Mouse (Mus musculus) stomach, embryonic 14.5 days (tissue): ENCODE data around the gene Creb1. TPM values are rescaled to one million over a fixed set of nuclear protein-coding genes. Genes with fewer than 3 reads are reported as not detected.
A peak's percentile ranks its signal among the peaks of the same experiment; 100 is the strongest.

Source experiments
- ATAC-seq: fragments of 200-750 bp; cut with Nextera tagmentation; 2 replicates; pipeline ENCODE4 v1.8.0; 2017; ENCODE audit warnings: low read depth, moderate TSS enrichment; ENCODE audit not compliant: insufficient number of reproducible peaks, insufficient read depth, low FRiP score
- H3K27ac ChIP-seq: fragments of 300-500 bp; sonication (generic); 2 replicates; pipeline ENCODE4 v1.5.1; 2014; ENCODE audit warnings: mild to moderate bottlenecking, low read length, moderate library complexity, mixed read lengths
- H3K27me3 ChIP-seq: fragments of 300-500 bp; sonication (generic); 2 replicates; pipeline ENCODE4 v1.6.1; 2014; ENCODE audit warnings: low read length, control low read depth, mixed read lengths; ENCODE audit not compliant: control insufficient read depth, insufficient read depth
- H3K36me3 ChIP-seq: fragments of 300-500 bp; sonication (generic); 2 replicates; pipeline ENCODE4 v1.6.1; 2014; ENCODE audit warnings: mild to moderate bottlenecking, control low read depth, low read length, moderate library complexity, mixed read lengths; ENCODE audit not compliant: control insufficient read depth, insufficient read depth
- H3K4me1 ChIP-seq: fragments of 300-500 bp; sonication (generic); 2 replicates; pipeline ENCODE4 v1.6.1; 2014; ENCODE audit warnings: low read length, control low read depth, mixed read lengths; ENCODE audit not compliant: control insufficient read depth, insufficient read depth
- H3K4me2 ChIP-seq: fragments of 300-500 bp; sonication (generic); replicated peaks from 2 replicates; pipeline ENCODE4 v1.6.1; 2014; ENCODE audit warnings: low read depth, low read length, control low read depth
- H3K4me3 ChIP-seq: fragments of 300-500 bp; sonication (generic); 2 replicates; pipeline ENCODE4 v1.5.1; 2014; ENCODE audit warnings: low read depth, low read length, control low read depth
- H3K9ac ChIP-seq: fragments of 300-500 bp; sonication (generic); replicated peaks from 2 replicates; pipeline ENCODE4 v1.6.1; 2014; ENCODE audit warnings: low read depth, mild to moderate bottlenecking, control low read depth, low read length, moderate library complexity, mixed read lengths
- H3K9me3 ChIP-seq: fragments of 300-500 bp; sonication (generic); 2 replicates; pipeline ENCODE4 v1.6.1; 2016; ENCODE audit warnings: low read depth, low read length, control low read depth; ENCODE audit not compliant: control insufficient read depth
- WGBS: fragments of 180-500 bp; shearing (Covaris S2); extraction: QIAGEN DNeasy Blood & Tissue Kit; methylation state at CpG from one replicate; pipeline ENCODE4 v1.1.7; 2014; 5-methylcytosine and 5-hydroxymethylcytosine counted together
- polyA plus RNA-seq: library from polyadenylated mRNA; unstranded; fragments of >200 nt; fragmentation: Nextera tagmentation; extraction: Ambion mirVana; gene quantifications from 2 replicates; pipeline ENCODE4 v1.2.1, GENCODE M21; 2014

Creb1 gene
- polyA plus RNA-seq, 1 experiment from 2014 or later = 49.2 TPM

DNA sequence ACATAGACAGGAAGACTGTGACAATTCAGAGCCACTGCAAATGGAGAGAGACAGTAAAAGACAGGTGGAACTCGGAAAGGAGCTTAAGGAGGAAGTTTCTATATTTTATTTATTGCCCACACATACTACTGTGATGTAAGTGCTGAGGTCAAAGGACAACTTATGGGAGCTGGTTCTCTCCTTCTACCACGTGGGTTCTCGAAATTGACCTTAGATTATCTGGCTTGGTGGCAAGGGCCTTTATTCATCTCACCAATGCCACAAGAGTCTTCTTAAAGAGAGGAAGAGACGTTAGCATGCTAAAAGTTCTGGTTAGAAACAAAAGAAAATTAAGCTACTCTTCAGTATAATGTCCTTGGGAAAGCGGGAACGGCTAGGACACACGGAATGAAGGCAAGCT, 897 bp upstream of the Creb1 start:
- no peak for ATAC-seq
- Histone ChIP-seq H3K9me3 (no peaks in the 10 kb centered on the region), H3K36me3 (no peaks in the 10 kb centered on the region), H3K4me3 (peak overlapping the region; percentile 88), H3K27me3 (no peaks in the 10 kb centered on the region), H3K9ac (peak overlapping the region; percentile 100), H3K4me2 (peak overlapping the region; percentile 83), H3K27ac (no peak overlapping the region), H3K4me1 (peaks cover 3% of the 10 kb centered on the region)
- WGBS = 12% methylated on average over 7 of the region's 7 CpGs

DNA sequence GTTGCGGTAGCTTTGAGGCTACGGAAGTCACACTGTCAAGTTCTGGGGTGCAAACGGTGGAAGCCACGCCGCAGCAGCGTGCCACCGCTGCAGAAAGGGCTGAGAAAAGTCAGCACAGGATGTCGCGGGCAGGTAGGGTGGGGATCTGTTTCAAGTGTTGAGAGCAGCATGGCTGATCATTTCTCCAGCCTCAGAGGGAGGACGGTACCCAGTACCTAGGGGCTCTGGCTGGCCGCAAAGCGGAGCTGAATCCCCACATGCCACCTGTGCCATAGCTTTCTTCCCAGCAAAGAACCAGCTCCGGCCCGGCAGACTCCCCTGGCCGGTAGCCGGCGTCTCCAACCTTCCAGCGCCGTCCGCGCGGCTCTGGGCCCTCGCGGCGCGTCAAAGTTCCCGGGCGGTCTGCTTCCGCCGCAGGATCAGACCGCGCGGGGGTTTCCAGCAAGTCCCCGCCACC, 350 bp upstream of the Creb1 start:
- WGBS = under 1% methylated on average over 34 of the region's 34 CpGs
- H3K9me3 ChIP-seq = no peaks in the 10 kb centered on the region
- peak overlapping the region; percentile 100 for H3K9ac ChIP-seq
- peak overlapping the region; percentile 83 for H3K4me2 ChIP-seq
- ATAC-seq = peak; percentile 70
- peak overlapping the region; percentile 88 for H3K4me3 ChIP-seq
- H3K4me1 ChIP-seq = peaks cover 3% of the 10 kb centered on the region
- no peaks in the 10 kb centered on the region for H3K27me3 ChIP-seq
- H3K36me3 ChIP-seq = no peaks in the 10 kb centered on the region
- peak overlapping the region; percentile 99 for H3K27ac ChIP-seq

DNA sequence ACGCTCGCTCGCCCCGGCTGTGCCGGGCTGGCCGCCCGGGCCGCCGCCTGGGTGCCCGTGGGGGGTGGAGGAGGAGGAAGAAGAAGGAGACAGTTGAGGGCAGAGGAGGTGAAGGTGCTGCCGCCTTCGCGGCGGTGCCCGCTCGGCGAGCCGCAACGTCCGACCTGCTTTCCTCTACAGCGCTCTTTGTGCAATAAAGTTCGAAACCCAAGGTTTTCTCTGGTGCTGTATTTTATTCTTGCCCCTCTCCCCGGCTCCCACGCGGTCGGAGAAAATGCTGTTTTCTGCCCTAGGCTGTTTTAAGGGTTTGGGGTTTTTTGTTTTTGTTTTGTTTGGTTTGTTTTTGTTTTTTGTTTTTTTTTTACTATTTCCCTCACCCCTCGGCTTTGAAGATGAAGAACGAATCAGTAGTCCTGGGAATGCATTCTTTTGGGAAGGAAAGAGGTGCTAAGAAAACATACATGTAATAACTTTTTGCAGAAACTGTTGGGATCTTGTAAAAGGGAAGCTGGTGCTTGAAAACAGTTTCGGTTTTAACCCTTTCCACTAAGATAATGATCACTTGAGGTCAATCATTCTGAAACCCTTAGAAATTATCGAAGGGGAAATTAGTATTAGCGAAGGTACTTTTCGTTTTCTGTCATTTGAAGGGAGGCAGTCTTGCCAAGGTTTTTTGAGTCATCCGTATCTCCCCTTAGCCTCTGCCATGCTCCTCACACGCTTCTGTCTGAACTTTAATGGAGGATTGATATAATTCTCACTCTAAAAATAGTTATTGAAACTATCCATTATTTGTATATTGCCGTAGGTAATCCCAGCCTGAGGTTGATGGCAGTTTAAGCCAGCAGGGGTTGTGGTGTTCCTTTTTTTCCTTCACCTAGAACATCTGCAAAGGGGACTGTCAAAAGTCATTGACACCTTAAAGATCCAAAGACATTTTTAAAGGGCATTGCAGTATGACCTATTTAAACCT, 1.3 kb downstream of the Creb1 start:
- Histone ChIP-seq H3K4me1 (peaks cover 3% of the 10 kb centered on the region), H3K27ac (peak overlapping the region; percentile 99), H3K4me3 (peak overlapping the region; percentile 88), H3K9ac (peak overlapping the region; percentile 100), H3K27me3 (no peaks in the 10 kb centered on the region), H3K36me3 (no peaks in the 10 kb centered on the region), H3K9me3 (no peaks in the 10 kb centered on the region), H3K4me2 (peak overlapping the region; percentile 78)
- 1% methylated on average over 32 of the region's 35 CpGs for WGBS
- no peak for ATAC-seq

- peaks cover 3% of the 10 kb centered on the region; the same call in 1 of the 2 replicates for H3K36me3 ChIP-seq
- no peaks in the 10 kb centered on the region for H3K27me3 ChIP-seq
- no peak overlapping the region for H3K27ac ChIP-seq
- H3K4me1 ChIP-seq = no peaks in the 10 kb centered on the region; the same call in 1 of the 2 replicates
- H3K9me3 ChIP-seq = no peaks in the 10 kb centered on the region
- no peak overlapping the region for H3K4me2 ChIP-seq
- no peak overlapping the region for H3K4me3 ChIP-seq
- ATAC-seq = no peak
- WGBS = 92% methylated on average over 3 of the region's 3 CpGs
- no peak overlapping the region for H3K9ac ChIP-seq
Observed at GRCm38 (mm10) chr1:64538837-64539367, 6.5 kb downstream of the Creb1 start.

DNA sequence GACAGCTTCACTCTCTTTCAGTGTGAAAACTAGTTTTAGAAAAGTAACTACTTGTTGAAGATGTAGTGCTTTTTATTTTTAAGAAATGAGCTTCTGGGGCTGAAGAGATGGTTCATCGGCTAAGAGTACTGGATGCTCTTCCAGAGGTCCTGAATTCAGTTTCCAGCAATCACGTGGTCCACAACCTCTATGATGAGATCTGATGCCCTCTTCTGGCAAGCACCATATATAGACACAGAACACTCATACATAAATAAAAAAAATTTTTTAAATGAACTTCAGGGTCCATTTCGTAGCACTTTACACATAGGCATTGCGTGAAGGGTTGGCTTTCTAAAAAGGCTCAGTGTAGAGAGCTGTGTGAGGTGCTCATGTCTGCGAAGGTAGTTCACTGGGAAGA, 11.3 kb downstream of the Creb1 start:
- H3K4me2 ChIP-seq = no peak overlapping the region
- no peak overlapping the region for H3K4me3 ChIP-seq
- ATAC-seq = no peak
- no peak overlapping the region for H3K9ac ChIP-seq
- no peaks in the 10 kb centered on the region for H3K9me3 ChIP-seq
- peaks cover 5% of the 10 kb centered on the region; the same call in 1 of the 2 replicates for H3K36me3 ChIP-seq
- 86% methylated on average over 5 of the region's 5 CpGs for WGBS
- H3K4me1 ChIP-seq = no peaks in the 10 kb centered on the region
- no peak overlapping the region for H3K27ac ChIP-seq
- no peaks in the 10 kb centered on the region for H3K27me3 ChIP-seq

DNA sequence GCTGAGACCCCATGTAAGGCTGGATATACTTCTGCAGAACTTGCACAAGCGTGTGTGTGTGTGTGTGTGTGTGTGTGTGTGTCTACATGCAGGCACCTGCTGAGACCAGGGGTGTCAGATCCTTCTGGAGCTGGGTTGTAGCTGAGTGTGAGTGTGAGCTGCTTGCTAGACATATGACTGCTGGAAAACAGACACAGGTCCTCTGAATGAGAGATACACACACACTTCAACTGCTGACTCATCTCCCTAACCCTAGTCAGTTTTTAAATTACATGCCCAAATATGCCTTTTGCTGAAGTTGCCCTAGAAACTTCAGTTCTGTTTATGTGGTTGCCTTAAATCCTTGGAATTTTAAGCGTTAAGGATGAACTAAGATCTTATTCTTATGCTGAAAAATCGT, 13.6 kb downstream of the Creb1 start:
- WGBS = 84% methylated on average over 3 of the region's 3 CpGs
- Histone ChIP-seq H3K4me2 (no peak overlapping the region), H3K9ac (no peak overlapping the region), H3K9me3 (no peaks in the 10 kb centered on the region), H3K4me1 (no peaks in the 10 kb centered on the region), H3K36me3 (peaks cover 5% of the 10 kb centered on the region; the same call in 1 of the 2 replicates), H3K4me3 (no peak overlapping the region), H3K27me3 (no peaks in the 10 kb centered on the region), H3K27ac (no peak overlapping the region)
- no peak for ATAC-seq

- WGBS = 84% methylated on average over 2 of the region's 2 CpGs
- Histone ChIP-seq H3K9me3 (no peaks in the 10 kb centered on the region), H3K9ac (no peak overlapping the region), H3K27me3 (no peaks in the 10 kb centered on the region), H3K36me3 (no peaks in the 10 kb centered on the region), H3K4me3 (no peak overlapping the region), H3K4me2 (no peak overlapping the region), H3K4me1 (no peaks in the 10 kb centered on the region), H3K27ac (no peak overlapping the region)
- no peak for ATAC-seq
Observed at GRCm38 (mm10) chr1:64549380-64549779, 16.9 kb downstream of the Creb1 start.

DNA sequence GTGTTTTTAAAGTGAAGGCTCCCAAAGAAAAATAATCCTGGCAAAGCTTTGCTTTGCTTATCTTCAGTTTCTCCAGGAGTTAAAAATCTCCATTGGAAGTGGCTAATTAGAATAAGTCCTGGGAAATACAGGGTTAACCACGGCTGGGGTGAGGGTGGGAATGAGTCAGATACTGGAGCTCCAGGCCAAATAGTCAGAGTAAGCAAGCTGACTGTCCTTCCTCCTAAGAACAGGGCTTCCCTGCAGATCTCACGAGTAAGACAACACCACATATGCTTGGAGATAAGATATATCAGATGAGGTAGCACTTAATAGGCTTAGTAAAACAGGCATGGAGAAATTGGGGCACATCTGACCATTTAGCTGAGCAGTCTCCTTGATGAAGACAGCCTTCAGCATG, 19.5 kb downstream of the Creb1 start:
- no peaks in the 10 kb centered on the region for H3K27me3 ChIP-seq
- H3K4me1 ChIP-seq = no peaks in the 10 kb centered on the region
- no peak overlapping the region for H3K4me3 ChIP-seq
- H3K27ac ChIP-seq = no peak overlapping the region
- 60% methylated on average over 2 of the region's 2 CpGs for WGBS
- H3K36me3 ChIP-seq = peaks cover 1% of the 10 kb centered on the region
- H3K9ac ChIP-seq = no peak overlapping the region
- no peak overlapping the region for H3K4me2 ChIP-seq
- ATAC-seq = no peak
- no peaks in the 10 kb centered on the region for H3K9me3 ChIP-seq
